Mouse (Mus musculus) ovary, postnatal 14 days (tissue): ENCODE data around the gene Cd79a.

Source experiments
- DNase-seq: peaks from one replicate; pipeline ENCODE4 v3.0.0; 2022; ENCODE audit warnings: low spot score

The Cd79a gene

GRCm38 (mm10) chr7:24930475-24930874 lies 33.3 kb downstream of the Cd79a start:
- no peak for DNase-seq

GRCm38 (mm10) chr7:24931651-24932050 lies 34.5 kb downstream of the Cd79a start:
- DNase-seq: no peak

GRCm38 (mm10) chr7:24943641-24944040 lies 46.5 kb downstream of the Cd79a start:
- DNase-seq: no peak

GRCm38 (mm10) chr7:24944257-24944950 lies 47.2 kb downstream of the Cd79a start, which contains the start of gene Gm4881:
TSS of gene Gm4881 (minus strand) at chr7:24944494.
- DNase-seq: no peak

GRCm38 (mm10) chr7:24947316-24948048 lies 50.3 kb downstream of the Cd79a start:
- DNase-seq: no peak

- DNase-seq: no peak
Measured at GRCm38 (mm10) chr7:24948774-24949173, 51.6 kb downstream of the Cd79a start.

GRCm38 (mm10) chr7:24949958-24950623 lies 52.9 kb downstream of the Cd79a start:
- DNase-seq: peak; percentile 73
